Mouse (Mus musculus): ENCODE data around the gene Olfr1423.
"Not testable (repeated sequence)": the region's sequence is repeated elsewhere in the genome, so short reads cannot be mapped to it uniquely, and the experiment has no call there.

The Olfr1423 gene

GRCm38 (mm10) chr19:12041217-12041616, at the start of gene Olfr1423:
Olfr1423 (minus strand) TSS chr19:12041317.
- DNase-seq (ENCODE audit: inconsistent age in 2 of 2, low spot score in 1 of 2), result no peak

- not testable (repeated sequence) for DNase-seq (ENCODE audit: inconsistent age in 2 of 2, low spot score in 1 of 2)
These were observed 36.5 kb upstream of the Olfr1423 start, which contains the start of gene Olfr1425 for GRCm38 (mm10) chr19:12077631-12078030. Olfr1425 (minus strand) TSS chr19:12077731.

GRCm38 (mm10) chr19:12069546-12069945, 28.4 kb upstream of the Olfr1423 start:
- not testable (repeated sequence) for DNase-seq (ENCODE audit: inconsistent age in 2 of 2, low spot score in 1 of 2)

GRCm38 (mm10) chr19:12067806-12068205, 26.7 kb upstream of the Olfr1423 start:
- not testable (repeated sequence) for DNase-seq (ENCODE audit: inconsistent age in 2 of 2, low spot score in 1 of 2)

GRCm38 (mm10) chr19:12062582-12062981, 21.5 kb upstream of the Olfr1423 start, which contains the start of gene Olfr1424:
Olfr1424 (minus strand) TSS chr19:12062682.
- not testable (repeated sequence) for DNase-seq (ENCODE audit: inconsistent age in 2 of 2, low spot score in 1 of 2)

GRCm38 (mm10) chr19:12043163-12043562, 2.0 kb upstream of the Olfr1423 start:
- DNase-seq (ENCODE audit: inconsistent age in 2 of 2, low spot score in 1 of 2), result no peak

GRCm38 (mm10) chr19:12037727-12038126, 3.4 kb downstream of the Olfr1423 start:
- DNase-seq (ENCODE audit: inconsistent age in 2 of 2, low spot score in 1 of 2), result no peak

- DNase-seq (ENCODE audit: inconsistent age in 2 of 2, low spot score in 1 of 2), result no peak
These were observed 14.5 kb downstream of the Olfr1423 start for GRCm38 (mm10) chr19:12026606-12027005.

GRCm38 (mm10) chr19:12025333-12025732, 15.8 kb downstream of the Olfr1423 start:
- DNase-seq (ENCODE audit: inconsistent age in 2 of 2, low spot score in 1 of 2), result peak in 1 of 2 experiments; percentile 13

GRCm38 (mm10) chr19:12024149-12024548, 17.0 kb downstream of the Olfr1423 start:
- peak in 1 of 2 experiments; percentile 19 for DNase-seq (ENCODE audit: inconsistent age in 2 of 2, low spot score in 1 of 2)

- DNase-seq (ENCODE audit: inconsistent age in 2 of 2, low spot score in 1 of 2), result peak in 1 of 2 experiments; percentile 24
These were observed 24.9 kb downstream of the Olfr1423 start for GRCm38 (mm10) chr19:12016192-12016591.

GRCm38 (mm10) chr19:12015708-12016107, 25.4 kb downstream of the Olfr1423 start:
- DNase-seq (ENCODE audit: inconsistent age in 2 of 2, low spot score in 1 of 2), result no peak

GRCm38 (mm10) chr19:12013228-12013627, 27.9 kb downstream of the Olfr1423 start:
- DNase-seq (ENCODE audit: inconsistent age in 2 of 2, low spot score in 1 of 2), result peak; percentile 84 to 94

GRCm38 (mm10) chr19:12012615-12013014, 28.5 kb downstream of the Olfr1423 start:
- DNase-seq (ENCODE audit: inconsistent age in 2 of 2, low spot score in 1 of 2), result no peak

- DNase-seq (ENCODE audit: inconsistent age in 2 of 2, low spot score in 1 of 2), result peak; percentile 91 to 98
These were observed 29.3 kb downstream of the Olfr1423 start for GRCm38 (mm10) chr19:12011560-12012556.

GRCm38 (mm10) chr19:12010916-12011559, 30.1 kb downstream of the Olfr1423 start:
- peak; percentile 76 to 96 for DNase-seq (ENCODE audit: inconsistent age in 2 of 2, low spot score in 1 of 2)

GRCm38 (mm10) chr19:12010281-12010771, 30.8 kb downstream of the Olfr1423 start:
- DNase-seq (ENCODE audit: inconsistent age in 2 of 2, low spot score in 1 of 2), result peak; percentile 86 to 93

- DNase-seq (ENCODE audit: inconsistent age in 2 of 2, low spot score in 1 of 2), result peak; percentile 78 to 96
These were observed 31.4 kb downstream of the Olfr1423 start for GRCm38 (mm10) chr19:12009501-12010280.

- DNase-seq (ENCODE audit: inconsistent age in 2 of 2, low spot score in 1 of 2), result no peak
These were observed 32.4 kb downstream of the Olfr1423 start for GRCm38 (mm10) chr19:12008410-12009380.
